Mouse (Mus musculus): ENCODE results near the gene Cwc22. TPM values are rescaled to one million over a fixed set of nuclear protein-coding genes. Genes with fewer than 3 reads are reported as not detected.

The Cwc22 gene
- polyA plus RNA-seq, 1 experiment: 27.9 TPM

DNA sequence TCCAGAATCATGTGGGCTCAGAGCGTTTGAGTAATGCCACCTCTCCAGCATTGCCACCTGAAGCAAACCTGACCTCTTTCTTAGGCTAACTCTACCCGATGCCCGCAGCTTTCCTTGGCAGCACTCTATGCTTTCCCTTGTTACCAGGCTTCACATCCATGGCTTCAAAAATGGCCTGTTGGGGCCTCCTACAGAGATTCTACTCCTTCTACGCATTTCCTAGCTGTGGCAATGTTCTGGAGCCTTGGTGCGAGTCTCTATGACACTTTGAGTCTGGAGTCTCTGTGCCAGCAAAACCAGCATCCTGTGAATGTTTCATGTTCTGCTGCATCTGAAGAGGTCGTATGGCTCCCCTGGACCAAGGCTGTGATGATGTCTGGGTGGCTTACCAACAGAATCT, 69.8 kb downstream of the Cwc22 start:
- Histone ChIP-seq H3K4me1 (ENCODE audit: control insufficient read depth, insufficient read depth, low read length) (no peaks in the 10 kb centered on the region), H3K27ac (ENCODE audit: insufficient read depth, low read depth, low read length) (no peak overlapping the region), H3K4me3 (ENCODE audit: insufficient read depth, low read length) (no peak overlapping the region)
- TF ChIP-seq POLR2A (IDR thresholded peaks at IDR 0.05; ENCODE audit: borderline replicate concordance, low read depth, low read length) (no peak), CTCF (IDR thresholded peaks at IDR 0.05; ENCODE audit: low read depth, low read length) (no peak)

DNA sequence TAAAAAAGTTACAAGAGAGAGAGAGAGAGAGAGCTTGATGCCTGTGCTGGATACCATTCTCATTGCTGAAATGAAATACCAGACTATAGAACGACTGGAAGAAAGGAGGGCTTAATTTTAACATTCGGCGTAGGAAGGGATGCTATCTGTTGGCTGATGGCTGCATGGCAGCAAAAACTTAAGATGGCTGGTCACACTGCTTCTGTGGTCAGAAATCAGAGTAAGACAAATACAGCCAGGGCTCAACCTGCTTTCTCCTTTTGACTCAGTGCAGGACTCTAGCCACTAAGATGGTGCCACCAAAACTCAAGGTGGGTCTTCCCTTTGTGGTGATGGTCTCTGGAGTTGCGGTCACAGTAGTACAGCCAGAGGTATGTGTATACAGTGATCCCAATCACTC, 70.7 kb downstream of the Cwc22 start:
- Histone ChIP-seq H3K27ac (ENCODE audit: insufficient read depth, low read depth, low read length) (no peak overlapping the region), H3K4me3 (ENCODE audit: insufficient read depth, low read length) (no peak overlapping the region), H3K4me1 (ENCODE audit: control insufficient read depth, insufficient read depth, low read length) (no peaks in the 10 kb centered on the region)
- TF ChIP-seq POLR2A (IDR thresholded peaks at IDR 0.05; ENCODE audit: borderline replicate concordance, low read depth, low read length) (no peak), CTCF (IDR thresholded peaks at IDR 0.05; ENCODE audit: low read depth, low read length) (no peak)

DNA sequence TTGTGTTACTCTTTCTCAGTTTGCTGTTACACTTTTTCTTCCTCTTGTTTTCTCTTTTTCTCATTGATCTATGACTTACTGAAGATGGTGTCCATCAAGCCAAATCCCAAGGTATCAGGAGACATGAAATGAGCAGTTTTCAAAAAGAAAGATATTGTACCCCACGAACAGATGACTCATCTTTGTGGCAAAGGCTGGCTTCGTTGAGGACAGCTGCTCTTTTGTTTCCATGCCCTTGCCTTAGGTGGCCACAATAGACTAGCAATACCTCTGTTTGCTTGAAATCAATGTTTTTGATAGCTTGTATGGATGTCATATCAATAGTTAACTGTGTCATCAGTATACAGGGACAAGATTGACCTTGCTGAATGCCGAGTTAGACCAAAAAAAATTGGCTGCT, 71.5 kb downstream of the Cwc22 start:
- Histone ChIP-seq H3K4me3 (ENCODE audit: insufficient read depth, low read length) (no peak overlapping the region), H3K4me1 (ENCODE audit: control insufficient read depth, insufficient read depth, low read length) (no peaks in the 10 kb centered on the region), H3K27ac (ENCODE audit: insufficient read depth, low read depth, low read length) (no peak overlapping the region)
- TF ChIP-seq CTCF (IDR thresholded peaks at IDR 0.05; ENCODE audit: low read depth, low read length) (no peak), POLR2A (IDR thresholded peaks at IDR 0.05; ENCODE audit: borderline replicate concordance, low read depth, low read length) (no peak)

DNA sequence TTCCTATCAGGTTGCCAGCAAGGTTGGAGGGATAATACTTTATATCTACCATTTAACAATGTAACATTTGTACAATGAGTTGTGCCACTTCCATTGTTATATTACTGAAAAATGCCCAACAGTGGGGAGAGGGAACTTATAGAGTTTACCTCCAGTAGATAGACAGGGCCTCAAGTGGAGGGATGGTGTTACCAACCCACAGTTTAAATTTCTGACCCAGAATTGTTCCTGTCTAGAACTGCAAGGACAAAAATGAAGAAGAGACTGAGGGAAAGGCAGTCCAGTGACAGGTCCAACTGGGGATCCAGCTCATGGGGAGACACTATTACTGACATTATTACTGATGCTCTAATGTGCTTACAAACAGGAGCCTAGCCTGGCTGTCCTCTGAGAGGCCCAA, 72.4 kb downstream of the Cwc22 start:
- TF ChIP-seq POLR2A (IDR thresholded peaks at IDR 0.05; ENCODE audit: borderline replicate concordance, low read depth, low read length) (no peak), CTCF (IDR thresholded peaks at IDR 0.05; ENCODE audit: low read depth, low read length) (no peak)
- H3K27ac ChIP-seq (ENCODE audit: insufficient read depth, low read depth, low read length): no peak overlapping the region
- H3K4me3 ChIP-seq (ENCODE audit: insufficient read depth, low read length): no peak overlapping the region
- no peaks in the 10 kb centered on the region for H3K4me1 ChIP-seq (ENCODE audit: control insufficient read depth, insufficient read depth, low read length)

DNA sequence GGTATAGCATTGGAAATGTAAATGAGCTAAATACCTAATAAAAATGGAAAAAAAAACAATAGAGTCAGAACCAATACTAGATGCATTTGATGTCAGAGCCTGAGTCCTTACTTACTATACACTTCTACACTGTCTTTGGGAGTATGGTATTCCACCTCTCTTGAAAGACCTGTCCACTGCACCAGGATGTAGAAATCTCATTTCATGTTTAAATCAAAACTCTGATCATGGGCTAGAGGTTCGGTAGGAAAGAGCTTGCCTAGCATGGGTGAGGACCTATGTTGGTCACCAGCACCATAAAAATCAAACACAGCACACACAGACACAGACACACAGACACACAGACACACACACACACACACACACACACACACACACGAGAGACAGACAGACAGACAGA, 73.5 kb downstream of the Cwc22 start:
- Histone ChIP-seq H3K4me3 (ENCODE audit: insufficient read depth, low read length) (no peak overlapping the region), H3K4me1 (ENCODE audit: control insufficient read depth, insufficient read depth, low read length) (no peaks in the 10 kb centered on the region), H3K27ac (ENCODE audit: insufficient read depth, low read depth, low read length) (no peak overlapping the region)
- no peak for TF ChIP-seq POLR2A (IDR thresholded peaks at IDR 0.05; ENCODE audit: borderline replicate concordance, low read depth, low read length)
- TF ChIP-seq CTCF (IDR thresholded peaks at IDR 0.05; ENCODE audit: low read depth, low read length): no peak

DNA sequence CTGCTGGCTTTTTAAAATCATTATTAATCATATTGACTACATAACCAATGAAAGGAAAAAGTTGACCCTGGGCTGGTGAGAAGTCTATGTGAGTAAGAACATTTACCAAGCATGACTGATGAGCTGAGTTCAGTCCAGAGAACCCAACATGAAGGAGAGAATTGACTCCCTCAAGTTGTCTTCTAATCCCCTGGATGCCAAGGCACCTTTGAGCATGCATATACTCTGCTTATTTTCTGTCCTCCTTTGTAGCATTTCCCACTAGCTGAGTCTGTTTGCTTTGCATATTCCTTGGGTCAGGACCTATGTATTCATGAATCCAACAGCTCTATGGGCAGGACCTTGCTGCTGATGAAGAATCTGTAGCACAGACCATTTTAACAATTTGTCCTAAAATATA, 75.0 kb downstream of the Cwc22 start:
- no peaks in the 10 kb centered on the region for H3K4me1 ChIP-seq (ENCODE audit: control insufficient read depth, insufficient read depth, low read length)
- H3K4me3 ChIP-seq (ENCODE audit: insufficient read depth, low read length): no peak overlapping the region
- H3K27ac ChIP-seq (ENCODE audit: insufficient read depth, low read depth, low read length): no peak overlapping the region
- TF ChIP-seq POLR2A (IDR thresholded peaks at IDR 0.05; ENCODE audit: borderline replicate concordance, low read depth, low read length) (no peak), CTCF (IDR thresholded peaks at IDR 0.05; ENCODE audit: low read depth, low read length) (no peak)

DNA sequence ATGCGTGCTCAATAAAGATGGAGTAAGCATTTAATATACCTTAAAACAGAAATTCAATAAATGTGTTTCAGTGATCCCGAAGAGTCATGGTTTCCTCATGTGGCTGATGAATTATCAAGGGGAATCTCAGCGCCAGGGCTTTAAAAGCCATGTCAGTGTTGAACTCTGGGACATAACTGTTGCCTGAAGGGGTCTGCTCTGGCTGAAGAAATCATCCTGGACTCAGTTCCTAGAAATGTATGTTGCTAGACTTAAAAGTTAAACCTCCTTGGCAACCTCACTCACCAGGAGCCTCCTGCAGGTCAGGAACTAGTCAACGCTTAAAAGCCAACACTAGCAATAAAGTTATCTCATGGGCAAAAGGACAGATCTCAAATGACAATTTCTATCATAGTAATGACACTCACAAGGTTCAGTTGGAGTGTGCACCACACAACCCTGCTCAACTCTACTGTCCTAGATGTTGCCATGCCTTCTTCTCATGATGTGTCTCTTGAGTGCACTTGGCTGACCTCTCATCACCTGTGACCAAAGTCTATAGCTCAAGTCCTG, 76.4 kb downstream of the Cwc22 start:
- no peak overlapping the region for H3K27ac ChIP-seq (ENCODE audit: insufficient read depth, low read depth, low read length)
- H3K4me3 ChIP-seq (ENCODE audit: insufficient read depth, low read length): no peak overlapping the region
- H3K4me1 ChIP-seq (ENCODE audit: control insufficient read depth, insufficient read depth, low read length): no peaks in the 10 kb centered on the region
- TF ChIP-seq POLR2A (IDR thresholded peaks at IDR 0.05; ENCODE audit: borderline replicate concordance, low read depth, low read length) (no peak), CTCF (IDR thresholded peaks at IDR 0.05; ENCODE audit: low read depth, low read length) (no peak)

DNA sequence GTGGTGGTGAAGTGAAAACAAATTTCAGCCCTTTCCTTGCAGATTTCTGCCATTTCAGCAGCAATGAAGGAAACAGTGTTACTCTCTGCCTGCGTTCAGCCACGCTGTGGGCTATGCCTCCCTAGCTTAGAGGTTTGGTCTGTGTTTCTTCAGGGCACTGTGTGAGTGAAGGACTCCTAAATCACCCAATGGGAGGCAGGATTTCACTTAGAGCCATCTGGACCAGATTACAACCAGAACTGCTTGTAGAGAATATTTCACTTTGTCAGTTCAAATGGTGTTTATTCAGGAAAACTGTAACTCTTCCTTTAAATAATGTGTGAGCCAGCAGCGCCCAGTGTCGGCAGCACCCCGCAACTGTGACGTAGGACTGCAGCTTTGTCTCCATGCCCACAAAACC, 82.2 kb downstream of the Cwc22 start:
- Histone ChIP-seq H3K27ac (ENCODE audit: insufficient read depth, low read depth, low read length) (no peak overlapping the region), H3K4me1 (ENCODE audit: control insufficient read depth, insufficient read depth, low read length) (no peaks in the 10 kb centered on the region), H3K4me3 (ENCODE audit: insufficient read depth, low read length) (no peak overlapping the region)
- TF ChIP-seq POLR2A (IDR thresholded peaks at IDR 0.05; ENCODE audit: borderline replicate concordance, low read depth, low read length): no peak
- TF ChIP-seq CTCF (IDR thresholded peaks at IDR 0.05; ENCODE audit: low read depth, low read length): no peak

DNA sequence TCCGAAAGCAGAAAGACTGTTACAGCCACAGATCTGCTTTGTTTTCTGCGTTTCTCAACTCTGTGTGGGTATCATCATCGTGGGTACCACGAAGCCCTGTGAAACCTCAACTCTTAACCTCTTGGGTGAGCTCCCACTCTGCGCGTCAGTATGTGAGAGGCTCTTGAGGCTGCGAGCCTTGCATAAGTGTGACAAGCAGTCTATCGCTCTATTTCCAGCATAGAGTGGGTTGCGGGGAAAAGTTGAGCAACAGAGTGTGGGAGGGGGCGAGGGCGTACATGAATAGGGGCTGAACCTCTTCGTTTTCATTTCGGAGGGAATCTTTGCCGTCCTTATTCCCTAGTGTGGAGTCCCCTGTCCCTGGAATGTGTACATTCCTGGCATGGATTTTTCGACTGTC, 82.7 kb downstream of the Cwc22 start:
- Histone ChIP-seq H3K4me3 (ENCODE audit: insufficient read depth, low read length) (no peak overlapping the region), H3K4me1 (ENCODE audit: control insufficient read depth, insufficient read depth, low read length) (no peaks in the 10 kb centered on the region), H3K27ac (ENCODE audit: insufficient read depth, low read depth, low read length) (no peak overlapping the region)
- TF ChIP-seq POLR2A (IDR thresholded peaks at IDR 0.05; ENCODE audit: borderline replicate concordance, low read depth, low read length) (no peak), CTCF (IDR thresholded peaks at IDR 0.05; ENCODE audit: low read depth, low read length) (no peak)

DNA sequence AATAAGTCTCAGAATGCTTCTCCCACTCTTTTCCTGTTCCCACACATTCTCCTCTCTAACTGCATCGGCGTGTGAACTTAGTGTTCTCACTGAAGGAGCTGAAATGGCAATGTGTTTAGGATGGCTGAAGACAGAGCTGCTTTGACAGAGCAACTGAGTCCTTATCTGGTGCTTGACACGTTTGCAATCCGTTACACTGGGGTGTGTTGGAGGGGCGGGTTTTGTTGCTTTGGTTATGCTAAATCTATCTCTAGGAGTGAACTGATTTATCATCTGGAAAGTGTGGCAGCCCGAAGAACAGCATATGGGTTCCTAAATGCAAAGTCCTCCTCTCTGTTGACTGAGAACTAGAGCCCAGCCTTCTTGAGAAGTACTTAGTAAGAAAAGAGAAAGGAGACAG, 104.7 kb downstream of the Cwc22 start:
- H3K4me1 ChIP-seq (ENCODE audit: control insufficient read depth, insufficient read depth, low read length): no peaks in the 10 kb centered on the region
- TF ChIP-seq POLR2A (IDR thresholded peaks at IDR 0.05; ENCODE audit: borderline replicate concordance, low read depth, low read length) (no peak), CTCF (IDR thresholded peaks at IDR 0.05; ENCODE audit: low read depth, low read length) (no peak)
- no peak overlapping the region for H3K27ac ChIP-seq (ENCODE audit: insufficient read depth, low read depth, low read length)
- no peak overlapping the region for H3K4me3 ChIP-seq (ENCODE audit: insufficient read depth, low read length)

DNA sequence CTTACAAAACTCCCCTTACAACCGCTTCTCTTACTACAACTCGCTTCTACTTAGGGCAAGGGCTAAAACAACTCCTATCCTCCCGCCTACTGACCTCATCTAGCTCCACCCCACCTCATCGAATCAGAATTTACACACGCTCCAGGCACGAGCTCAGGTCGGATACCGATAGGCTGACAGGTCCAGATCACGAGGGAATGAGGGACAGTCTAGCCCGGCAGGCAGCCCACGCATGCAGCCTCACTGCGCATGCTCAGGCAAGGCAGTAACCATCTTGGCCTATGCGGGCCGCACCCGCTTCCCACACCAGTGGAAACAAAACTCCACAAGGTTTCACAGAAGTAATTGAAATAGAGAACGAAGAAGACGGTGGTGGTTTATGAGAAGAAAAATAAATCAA, 106.6 kb downstream of the Cwc22 start:
- Histone ChIP-seq H3K4me1 (ENCODE audit: control insufficient read depth, insufficient read depth, low read length) (no peaks in the 10 kb centered on the region), H3K27ac (ENCODE audit: insufficient read depth, low read depth, low read length) (no peak overlapping the region), H3K4me3 (ENCODE audit: insufficient read depth, low read length) (no peak overlapping the region)
- TF ChIP-seq POLR2A (IDR thresholded peaks at IDR 0.05; ENCODE audit: borderline replicate concordance, low read depth, low read length) (no peak), CTCF (IDR thresholded peaks at IDR 0.05; ENCODE audit: low read depth, low read length) (no peak)

Data from bone marrow macrophage, adult 2 months (primary cell).